Mouse (Mus musculus): Measurements from ENCODE around the gene Prr12. TPM values are rescaled to one million over a fixed set of nuclear protein-coding genes. Genes with fewer than 3 reads are reported as not detected.
A peak's percentile ranks its signal among the peaks of the same experiment; 100 is the strongest.

Prr12 gene
- total and polyA plus RNA-seq, 2 experiments from 2014 or later = 3.8 to 12.5 TPM

- ATAC-seq (ENCODE audit: insufficient read depth, low read depth) (no peak), DNase-seq (ENCODE audit: low spot score) (no peak)
- H3K4me1 ChIP-seq (ENCODE audit: control insufficient read depth, insufficient read depth) = peaks cover 9% of the 10 kb centered on the region; the same call in 1 of the 2 replicates
- H3K36me3 ChIP-seq (replicated peaks; ENCODE audit: control insufficient read depth, insufficient read depth, low read length) = peaks cover 32% of the 10 kb centered on the region
- H3K9ac ChIP-seq (replicated peaks; ENCODE audit: low read depth, low read length) = no peak overlapping the region
- H3K9me3 ChIP-seq (replicated peaks; ENCODE audit: control insufficient read depth, low read length) = no peaks in the 10 kb centered on the region
- TF ChIP-seq CTCF (IDR thresholded peaks at IDR 0.05; ENCODE audit: low read depth) = no peak
- TF ChIP-seq EP300 (IDR thresholded peaks at IDR 0.05; ENCODE audit: low read depth) = no peak
- 86% methylated on average over 14 of the region's 14 CpGs for WGBS
- H3K4me2 ChIP-seq (ENCODE audit: low read depth, low read length) = no peak overlapping the region
- H3K27ac ChIP-seq (ENCODE audit: low read depth) = no peak overlapping the region
- H3K27me3 ChIP-seq (ENCODE audit: control insufficient read depth, insufficient read depth, low read length) = no peaks in the 10 kb centered on the region
- H3K4me3 ChIP-seq (ENCODE audit: low read depth, low read length) = no peak overlapping the region
These were observed 24.6 kb upstream of the Prr12 start for GRCm38 (mm10) chr7:45077322-45077721.

DNA sequence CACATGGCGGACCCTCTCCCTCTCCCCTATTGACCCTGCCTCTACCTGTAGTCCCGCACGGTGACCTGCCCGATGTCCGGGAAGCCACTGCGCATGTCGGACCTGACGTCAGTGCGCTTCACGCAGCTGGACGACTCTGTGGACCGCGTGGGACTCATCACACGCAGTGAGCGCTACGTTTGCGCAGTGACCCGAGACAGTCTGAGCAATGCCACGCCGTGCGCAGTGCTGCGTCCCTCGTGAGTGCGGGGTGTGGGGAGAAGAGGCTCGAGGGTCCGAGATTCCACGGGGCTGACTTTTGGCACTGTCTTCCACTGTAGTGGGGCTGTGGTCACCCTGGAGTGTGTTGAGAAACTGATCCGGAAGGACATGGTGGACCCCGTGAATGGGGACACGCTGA, 23.8 kb upstream of the Prr12 start:
- Histone ChIP-seq H3K36me3 (replicated peaks; ENCODE audit: control insufficient read depth, insufficient read depth, low read length) (peaks cover 32% of the 10 kb centered on the region), H3K27me3 (ENCODE audit: control insufficient read depth, insufficient read depth, low read length) (no peaks in the 10 kb centered on the region), H3K9me3 (replicated peaks; ENCODE audit: control insufficient read depth, low read length) (no peaks in the 10 kb centered on the region), H3K27ac (ENCODE audit: low read depth) (no peak overlapping the region), H3K9ac (replicated peaks; ENCODE audit: low read depth, low read length) (no peak overlapping the region), H3K4me2 (ENCODE audit: low read depth, low read length) (no peak overlapping the region), H3K4me1 (ENCODE audit: control insufficient read depth, insufficient read depth) (peaks cover 9% of the 10 kb centered on the region; the same call in 1 of the 2 replicates), H3K4me3 (ENCODE audit: low read depth, low read length) (no peak overlapping the region)
- no peak for ATAC-seq (ENCODE audit: insufficient read depth, low read depth)
- no peak for DNase-seq (ENCODE audit: low spot score)
- WGBS = 91% methylated on average over 30 of the region's 30 CpGs
- TF ChIP-seq CTCF (IDR thresholded peaks at IDR 0.05; ENCODE audit: low read depth) = no peak
- no peak for TF ChIP-seq EP300 (IDR thresholded peaks at IDR 0.05; ENCODE audit: low read depth)

DNA sequence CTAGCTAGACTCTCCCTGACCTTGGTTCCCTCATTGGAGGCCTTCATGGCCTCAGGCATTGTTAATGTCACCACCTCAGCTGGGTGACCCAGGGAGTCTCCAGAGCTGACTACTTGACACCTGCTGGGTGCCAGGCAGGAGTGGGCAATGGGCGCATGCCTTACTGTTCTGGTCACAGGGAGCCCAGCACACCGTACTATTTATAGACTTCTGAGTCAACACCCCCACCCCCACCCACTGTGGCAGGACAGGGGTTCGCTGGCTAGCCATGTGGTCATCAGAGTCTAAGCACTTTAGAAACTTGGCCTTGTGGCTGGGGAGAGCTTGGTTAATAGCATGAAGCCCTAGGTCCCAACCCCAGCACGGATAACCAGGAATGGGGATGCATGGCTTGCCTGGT, 22.7 kb upstream of the Prr12 start:
- TF ChIP-seq EP300 (IDR thresholded peaks at IDR 0.05; ENCODE audit: low read depth) (no peak), CTCF (IDR thresholded peaks at IDR 0.05; ENCODE audit: low read depth) (no peak)
- Histone ChIP-seq H3K4me3 (ENCODE audit: low read depth, low read length) (no peak overlapping the region), H3K27ac (ENCODE audit: low read depth) (peak overlapping the region; percentile 85), H3K4me2 (ENCODE audit: low read depth, low read length) (no peak overlapping the region), H3K9ac (replicated peaks; ENCODE audit: low read depth, low read length) (0 out of 2 replicates have a peak overlapping the region, but pooled peaks have one; percentile 8), H3K36me3 (replicated peaks; ENCODE audit: control insufficient read depth, insufficient read depth, low read length) (peaks cover 32% of the 10 kb centered on the region), H3K4me1 (ENCODE audit: control insufficient read depth, insufficient read depth) (peaks cover 9% of the 10 kb centered on the region; the same call in 1 of the 2 replicates), H3K27me3 (ENCODE audit: control insufficient read depth, insufficient read depth, low read length) (no peaks in the 10 kb centered on the region), H3K9me3 (replicated peaks; ENCODE audit: control insufficient read depth, low read length) (no peaks in the 10 kb centered on the region)
- WGBS = 17% methylated on average over 4 of the region's 4 CpGs
- peak; percentile 84 for DNase-seq (ENCODE audit: low spot score)
- ATAC-seq (ENCODE audit: insufficient read depth, low read depth) = peak; percentile 86

DNA sequence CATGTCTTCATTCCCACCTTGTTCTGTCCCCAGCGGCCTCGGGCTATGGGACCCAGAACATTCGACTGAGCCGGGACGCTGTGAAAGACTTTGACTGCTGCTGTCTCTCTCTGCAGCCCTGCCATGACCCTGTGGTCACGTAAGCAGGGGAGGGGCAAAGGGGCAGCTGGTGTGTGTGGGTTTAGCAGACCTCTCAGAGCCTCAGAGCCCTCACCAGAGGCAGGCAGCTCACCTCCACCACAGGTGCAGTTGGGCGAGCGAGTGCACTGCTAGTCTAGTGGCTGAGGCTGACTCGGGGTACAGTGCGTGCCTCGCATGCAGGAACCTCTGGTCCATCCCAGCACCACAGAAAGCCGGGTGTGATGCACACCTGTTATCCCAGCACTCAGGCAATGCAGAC, 21.3 kb upstream of the Prr12 start:
- ATAC-seq (ENCODE audit: insufficient read depth, low read depth) = no peak

GRCm38 (mm10) chr7:45073171-45073707, 20.6 kb upstream of the Prr12 start:
- Histone ChIP-seq H3K9ac (replicated peaks; ENCODE audit: low read depth, low read length) (no peak overlapping the region), H3K4me2 (ENCODE audit: low read depth, low read length) (no peak overlapping the region), H3K4me3 (ENCODE audit: low read depth, low read length) (no peak overlapping the region), H3K27me3 (ENCODE audit: control insufficient read depth, insufficient read depth, low read length) (no peaks in the 10 kb centered on the region), H3K36me3 (replicated peaks; ENCODE audit: control insufficient read depth, insufficient read depth, low read length) (peaks cover 32% of the 10 kb centered on the region), H3K27ac (ENCODE audit: low read depth) (no peak overlapping the region), H3K4me1 (ENCODE audit: control insufficient read depth, insufficient read depth) (peaks cover 9% of the 10 kb centered on the region; the same call in 1 of the 2 replicates), H3K9me3 (replicated peaks; ENCODE audit: control insufficient read depth, low read length) (no peaks in the 10 kb centered on the region)
- no peak for DNase-seq (ENCODE audit: low spot score)
- WGBS = 73% methylated on average over 7 of the region's 7 CpGs
- TF ChIP-seq EP300 (IDR thresholded peaks at IDR 0.05; ENCODE audit: low read depth) (no peak), CTCF (IDR thresholded peaks at IDR 0.05; ENCODE audit: low read depth) (no peak)
- ATAC-seq (ENCODE audit: insufficient read depth, low read depth) = no peak

More for the DNA sequence above, 21.3 kb upstream of the Prr12 start:
- H3K9me3 ChIP-seq (replicated peaks; ENCODE audit: control insufficient read depth, low read length) = no peaks in the 10 kb centered on the region
- TF ChIP-seq EP300 (IDR thresholded peaks at IDR 0.05; ENCODE audit: low read depth) (no peak), CTCF (IDR thresholded peaks at IDR 0.05; ENCODE audit: low read depth) (no peak)
- H3K4me2 ChIP-seq (ENCODE audit: low read depth, low read length) = no peak overlapping the region
- H3K27ac ChIP-seq (ENCODE audit: low read depth) = no peak overlapping the region
- H3K4me3 ChIP-seq (ENCODE audit: low read depth, low read length) = no peak overlapping the region
- no peak for DNase-seq (ENCODE audit: low spot score)
- peaks cover 9% of the 10 kb centered on the region; the same call in 1 of the 2 replicates for H3K4me1 ChIP-seq (ENCODE audit: control insufficient read depth, insufficient read depth)
- 90% methylated on average over 12 of the region's 12 CpGs for WGBS
- H3K9ac ChIP-seq (replicated peaks; ENCODE audit: low read depth, low read length) = no peak overlapping the region
- no peaks in the 10 kb centered on the region for H3K27me3 ChIP-seq (ENCODE audit: control insufficient read depth, insufficient read depth, low read length)
- H3K36me3 ChIP-seq (replicated peaks; ENCODE audit: control insufficient read depth, insufficient read depth, low read length) = peaks cover 32% of the 10 kb centered on the region

DNA sequence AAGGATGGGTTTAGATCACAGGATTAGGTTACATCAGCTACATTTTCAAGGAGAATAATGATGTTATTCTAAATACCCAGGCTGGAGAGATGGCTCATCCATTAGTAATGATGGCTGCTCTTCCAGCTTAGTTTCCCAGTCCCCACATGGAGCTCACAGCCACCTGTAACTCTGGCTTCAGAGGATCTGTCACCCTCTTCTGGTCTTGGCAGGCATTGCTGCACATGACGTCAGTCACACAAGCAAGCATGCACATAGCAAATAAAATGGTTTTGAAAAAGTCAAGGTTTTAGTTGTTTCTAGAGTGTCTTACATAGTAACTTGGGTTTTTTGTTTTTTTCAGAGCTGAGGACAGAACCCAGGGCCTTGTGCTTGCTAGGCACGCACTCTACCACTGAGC, 19.5 kb upstream of the Prr12 start:
- Histone ChIP-seq H3K27ac (ENCODE audit: low read depth) (no peak overlapping the region), H3K4me2 (ENCODE audit: low read depth, low read length) (no peak overlapping the region), H3K36me3 (replicated peaks; ENCODE audit: control insufficient read depth, insufficient read depth, low read length) (peaks cover 26% of the 10 kb centered on the region), H3K9ac (replicated peaks; ENCODE audit: low read depth, low read length) (no peak overlapping the region), H3K27me3 (ENCODE audit: control insufficient read depth, insufficient read depth, low read length) (no peaks in the 10 kb centered on the region), H3K4me1 (ENCODE audit: control insufficient read depth, insufficient read depth) (peaks cover 9% of the 10 kb centered on the region; the same call in 1 of the 2 replicates), H3K9me3 (replicated peaks; ENCODE audit: control insufficient read depth, low read length) (no peaks in the 10 kb centered on the region), H3K4me3 (ENCODE audit: low read depth, low read length) (no peak overlapping the region)
- WGBS = 82% methylated on average over 2 of the region's 2 CpGs
- no peak for TF ChIP-seq EP300 (IDR thresholded peaks at IDR 0.05; ENCODE audit: low read depth)
- peak; percentile 43 for TF ChIP-seq CTCF (IDR thresholded peaks at IDR 0.05; ENCODE audit: low read depth)
- ATAC-seq (ENCODE audit: insufficient read depth, low read depth) (no peak), DNase-seq (ENCODE audit: low spot score) (no peak)

All from heart, postnatal 0 days (tissue).